Mouse (Mus musculus) forebrain, embryonic 16.5 days (tissue): ENCODE measurements at regions not wholly inside any gene's neighbourhood (a gene's known extent, or its start where the extent isn't known, plus 50 kb on each side); places are given as distances from the start of the nearest gene placed in this dataset.

Source experiments
- ATAC-seq: fragments of 200-750 bp; cut with Nextera tagmentation; 2 replicates; pipeline ENCODE4 v1.8.0; 2017; ENCODE audit warnings: mild to moderate bottlenecking, moderate library complexity
- H3K27ac ChIP-seq: fragments of 300-500 bp; sonication (generic); 2 replicates; pipeline ENCODE4 v1.5.1; 2014; ENCODE audit warnings: low read length, control low read depth
- H3K27me3 ChIP-seq: fragments of 300-500 bp; sonication (generic); replicated peaks from 2 replicates; pipeline ENCODE4 v1.6.1; 2014; ENCODE audit warnings: low read length; ENCODE audit not compliant: control insufficient read depth, insufficient read depth
- H3K36me3 ChIP-seq: fragments of 300-500 bp; sonication (generic); 2 replicates; pipeline ENCODE4 v1.6.1; 2014; ENCODE audit not compliant: control insufficient read depth, insufficient read depth
- H3K4me1 ChIP-seq: fragments of 300-500 bp; sonication (generic); replicated peaks from 2 replicates; pipeline ENCODE4 v1.6.1; 2014; ENCODE audit warnings: low read length; ENCODE audit not compliant: control insufficient read depth, insufficient read depth
- H3K4me2 ChIP-seq: fragments of 300-500 bp; sonication (generic); 2 replicates; pipeline ENCODE4 v1.6.1; 2014; ENCODE audit warnings: mild to moderate bottlenecking, low read length, control low read depth
- H3K4me3 ChIP-seq: fragments of 300-500 bp; sonication (generic); replicated peaks from 2 replicates; pipeline ENCODE4 v1.5.1; 2014; ENCODE audit warnings: mild to moderate bottlenecking, low read length, control low read depth
- H3K9ac ChIP-seq: fragments of 300-500 bp; sonication (generic); replicated peaks from 2 replicates; pipeline ENCODE4 v1.6.1; 2014; ENCODE audit warnings: low read depth, low read length, control low read depth
- H3K9me3 ChIP-seq: fragments of 300-500 bp; sonication (generic); 2 replicates; pipeline ENCODE4 v1.6.1; 2016; ENCODE audit warnings: low read length; ENCODE audit not compliant: control insufficient read depth
- WGBS: fragments of 180-500 bp; shearing (Covaris S2); extraction: QIAGEN DNeasy Blood & Tissue Kit; methylation state at CpG from one replicate; pipeline ENCODE4 v1.1.7; 2014; 5-methylcytosine and 5-hydroxymethylcytosine counted together

DNA sequence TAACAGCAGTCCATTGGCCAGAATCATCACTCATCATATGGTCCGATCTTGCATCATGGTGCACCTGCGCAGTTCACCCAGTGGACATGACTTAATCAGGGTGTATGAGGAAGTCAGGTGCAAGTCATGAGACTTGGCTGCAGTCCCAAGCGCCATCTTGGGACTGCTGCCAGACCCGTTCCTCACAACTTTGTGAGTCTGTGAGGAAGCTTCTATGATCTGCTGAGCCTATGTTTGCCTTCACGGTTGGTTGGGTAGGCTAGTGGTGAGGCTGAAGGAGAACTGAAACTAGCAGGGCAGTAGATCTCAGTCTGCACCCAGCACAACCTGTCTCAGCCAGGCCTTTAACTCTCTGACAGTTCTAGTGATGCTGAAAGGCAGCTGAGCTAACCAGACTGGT is 250.2 kb upstream of the 2610001J05Rik start:
- Histone ChIP-seq H3K9me3 (no peaks in the 10 kb centered on the region), H3K4me2 (no peak overlapping the region), H3K4me3 (no peak overlapping the region), H3K9ac (no peak overlapping the region), H3K4me1 (no peaks in the 10 kb centered on the region), H3K27me3 (no peaks in the 10 kb centered on the region), H3K27ac (no peak overlapping the region), H3K36me3 (no peaks in the 10 kb centered on the region)
- WGBS: 92% methylated on average over 5 of the region's 5 CpGs
- no peak for ATAC-seq

DNA sequence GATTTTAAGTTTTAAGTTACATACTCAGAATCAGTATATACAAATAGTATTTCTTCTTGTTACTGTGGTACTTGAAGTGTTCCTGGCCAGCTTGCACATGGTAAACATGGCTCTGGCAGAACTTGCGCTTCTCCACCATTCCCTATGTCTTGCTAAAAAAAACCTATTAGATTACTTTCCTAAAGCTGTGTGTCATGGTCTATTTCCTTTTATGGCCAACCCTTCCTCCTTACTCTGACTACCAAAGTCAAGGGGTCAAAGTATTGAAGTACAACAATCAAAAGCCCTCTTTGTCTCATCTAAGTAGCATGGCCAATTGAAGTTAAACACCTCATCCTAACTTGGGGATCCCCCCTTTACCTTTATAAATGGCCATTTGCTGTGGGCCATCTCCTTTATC is 223.6 kb upstream of the 2610001J05Rik start:
- 100% methylated on average over 1 of the region's 1 CpGs for WGBS
- Histone ChIP-seq H3K4me2 (no peak overlapping the region), H3K27me3 (no peaks in the 10 kb centered on the region), H3K27ac (no peak overlapping the region), H3K36me3 (no peaks in the 10 kb centered on the region), H3K9me3 (no peaks in the 10 kb centered on the region), H3K4me3 (no peak overlapping the region), H3K4me1 (no peaks in the 10 kb centered on the region), H3K9ac (no peak overlapping the region)
- ATAC-seq: no peak

GRCm38 (mm10) chr6:14081884-14082283 is 210.6 kb upstream of the 2610001J05Rik start:
- Histone ChIP-seq H3K4me2 (no peak overlapping the region), H3K27me3 (no peaks in the 10 kb centered on the region), H3K9ac (no peak overlapping the region), H3K36me3 (no peaks in the 10 kb centered on the region), H3K9me3 (no peaks in the 10 kb centered on the region), H3K4me1 (no peaks in the 10 kb centered on the region), H3K4me3 (no peak overlapping the region), H3K27ac (no peak overlapping the region)
- WGBS: 62% methylated on average over 1 of the region's 1 CpGs
- no peak for ATAC-seq

DNA sequence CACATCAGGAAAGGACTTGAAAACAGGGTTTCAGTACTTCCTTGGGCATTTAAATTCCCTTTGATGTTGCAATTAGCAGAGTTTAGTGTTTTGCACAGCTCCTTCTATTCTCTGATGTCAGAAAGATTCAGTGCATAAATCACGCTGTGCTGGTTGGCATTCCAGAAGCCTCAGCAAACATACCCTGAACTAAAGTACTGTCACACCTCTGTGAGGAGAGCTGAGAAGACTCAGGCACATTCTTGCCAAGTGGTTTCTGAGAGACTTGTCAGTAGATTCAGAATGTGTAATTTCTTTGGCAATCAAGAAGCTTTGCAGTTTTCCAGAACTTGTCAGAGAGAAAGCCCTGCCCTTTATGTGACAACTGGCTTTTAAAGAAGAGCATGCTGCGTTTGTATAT is 192.4 kb upstream of the 2610001J05Rik start:
- H3K4me1 ChIP-seq: no peaks in the 10 kb centered on the region
- no peak overlapping the region for H3K4me3 ChIP-seq
- H3K4me2 ChIP-seq: no peak overlapping the region
- 67% methylated on average over 2 of the region's 2 CpGs for WGBS
- H3K27ac ChIP-seq: 0 out of 2 replicates have a peak overlapping the region, but pooled peaks have one; percentile 18
- no peaks in the 10 kb centered on the region for H3K9me3 ChIP-seq
- no peak overlapping the region for H3K9ac ChIP-seq
- no peaks in the 10 kb centered on the region for H3K36me3 ChIP-seq
- H3K27me3 ChIP-seq: no peaks in the 10 kb centered on the region
- ATAC-seq: peak; percentile 72

GRCm38 (mm10) chr6:14046560-14046959 is 175.2 kb upstream of the 2610001J05Rik start:
- H3K27me3 ChIP-seq: no peaks in the 10 kb centered on the region
- no peak overlapping the region for H3K27ac ChIP-seq
- no peaks in the 10 kb centered on the region for H3K4me1 ChIP-seq
- no peaks in the 10 kb centered on the region for H3K9me3 ChIP-seq
- no peak overlapping the region for H3K4me3 ChIP-seq
- H3K9ac ChIP-seq: no peak overlapping the region
- no peak overlapping the region for H3K4me2 ChIP-seq
- 91% methylated on average over 5 of the region's 5 CpGs for WGBS
- no peak for ATAC-seq
- H3K36me3 ChIP-seq: no peaks in the 10 kb centered on the region

DNA sequence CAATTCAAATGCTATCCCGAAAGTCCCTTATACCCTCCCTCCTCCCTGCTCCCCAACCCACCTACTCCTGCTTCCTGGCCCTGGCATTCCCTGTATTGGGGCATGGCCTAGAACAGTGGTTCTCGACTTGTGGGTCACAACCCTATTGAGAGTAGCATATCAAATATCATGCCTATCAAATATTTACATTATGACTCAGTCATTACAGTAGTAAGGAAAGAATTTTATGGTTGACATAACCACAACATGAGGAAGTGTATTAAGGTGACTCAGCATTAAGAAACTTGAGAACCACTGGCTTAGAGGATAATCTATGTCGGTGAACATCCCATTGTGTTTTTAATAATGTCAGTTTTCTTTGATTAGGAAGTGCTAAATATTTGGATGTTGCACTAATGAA is 173.3 kb upstream of the 2610001J05Rik start:
- Histone ChIP-seq H3K4me2 (no peak overlapping the region), H3K27me3 (no peaks in the 10 kb centered on the region), H3K27ac (no peak overlapping the region), H3K9ac (no peak overlapping the region), H3K4me3 (no peak overlapping the region), H3K4me1 (no peaks in the 10 kb centered on the region), H3K9me3 (no peaks in the 10 kb centered on the region), H3K36me3 (no peaks in the 10 kb centered on the region)
- 87% methylated on average over 3 of the region's 3 CpGs for WGBS
- ATAC-seq: no peak

DNA sequence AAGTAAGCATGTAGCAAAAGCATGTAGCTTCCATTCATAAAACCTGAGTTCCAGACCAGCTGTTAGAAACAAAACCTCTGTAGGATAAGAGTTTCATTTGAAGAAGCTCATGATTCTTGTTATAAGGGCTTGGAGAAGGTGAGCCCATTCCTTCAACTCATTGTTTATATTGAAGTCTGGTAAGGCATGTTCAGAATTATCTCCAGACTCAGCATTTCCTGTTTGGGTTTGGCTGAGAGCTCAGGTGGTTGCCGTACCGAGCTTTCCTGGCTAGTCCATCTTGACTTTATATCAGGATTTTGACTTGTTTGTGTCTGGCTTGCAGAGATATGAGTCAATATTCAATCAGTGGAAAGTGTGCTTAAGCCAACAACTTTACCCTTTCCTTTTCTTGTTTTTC is 154.6 kb upstream of the 2610001J05Rik start:
- 85% methylated on average over 2 of the region's 2 CpGs for WGBS

GRCm38 (mm10) chr6:14018928-14019327 is 147.6 kb upstream of the 2610001J05Rik start:
- Histone ChIP-seq H3K9ac (no peak overlapping the region), H3K4me3 (no peak overlapping the region), H3K36me3 (no peaks in the 10 kb centered on the region), H3K27me3 (no peaks in the 10 kb centered on the region), H3K27ac (peak overlapping the region; percentile 23; the same call in 1 of the 2 replicates), H3K9me3 (no peaks in the 10 kb centered on the region), H3K4me2 (no peak overlapping the region), H3K4me1 (no peaks in the 10 kb centered on the region)
- 48% methylated on average over 2 of the region's 2 CpGs for WGBS
- peak; percentile 99 for ATAC-seq

More for the DNA sequence above, 154.6 kb upstream of the 2610001J05Rik start:
- Histone ChIP-seq H3K9ac (no peak overlapping the region), H3K4me1 (no peaks in the 10 kb centered on the region), H3K27ac (no peak overlapping the region), H3K4me3 (no peak overlapping the region), H3K4me2 (no peak overlapping the region), H3K27me3 (no peaks in the 10 kb centered on the region), H3K9me3 (no peaks in the 10 kb centered on the region), H3K36me3 (no peaks in the 10 kb centered on the region)
- no peak for ATAC-seq

DNA sequence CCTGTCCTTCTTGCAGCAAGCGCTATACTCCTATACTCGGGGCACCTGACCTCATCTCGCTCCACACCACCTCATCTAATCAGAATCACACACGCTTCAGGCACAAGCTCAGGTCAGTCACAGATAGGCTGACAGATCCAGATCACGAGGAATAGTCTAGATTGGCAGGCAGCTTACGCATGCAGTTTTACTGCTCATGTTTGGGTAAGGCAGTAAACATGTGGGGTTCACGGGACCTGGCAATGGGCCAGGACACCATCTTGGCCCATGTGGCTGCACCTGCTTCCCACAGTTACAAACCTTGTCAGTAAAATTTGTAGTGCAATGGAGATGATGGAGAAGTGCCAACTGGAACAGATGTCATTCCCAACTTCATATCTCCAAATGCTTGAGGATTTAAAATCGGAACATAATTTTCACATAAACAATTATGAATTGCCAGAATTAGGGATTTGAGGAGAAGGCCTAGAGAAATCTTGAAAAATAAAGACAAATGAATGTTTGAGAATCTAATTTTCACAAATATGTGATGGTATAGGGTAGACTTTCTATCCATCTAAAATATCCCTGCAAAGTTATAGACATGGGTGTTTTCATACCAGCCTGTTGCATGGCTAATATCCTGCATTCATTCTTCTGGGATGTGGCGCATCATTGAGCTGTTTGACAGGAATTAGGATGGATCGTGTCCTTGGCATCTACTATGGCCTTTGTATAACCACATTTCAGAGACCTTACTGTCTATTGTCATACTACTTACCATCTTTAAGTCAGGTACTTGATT is 111.5 kb upstream of the 2610001J05Rik start:
- peak overlapping the region; percentile 73 for H3K27ac ChIP-seq
- H3K36me3 ChIP-seq: no peaks in the 10 kb centered on the region
- 65% methylated on average over 10 of the region's 10 CpGs for WGBS
- no peak overlapping the region for H3K9ac ChIP-seq
- H3K4me2 ChIP-seq: no peak overlapping the region
- ATAC-seq: peak; percentile 84
- 0 out of 2 replicates have a peak, but pooled peaks cover 2% of the 10 kb centered on the region for H3K9me3 ChIP-seq
- H3K4me1 ChIP-seq: peaks cover 3% of the 10 kb centered on the region; the same call in 1 of the 2 replicates
- no peak overlapping the region for H3K4me3 ChIP-seq
- no peaks in the 10 kb centered on the region for H3K27me3 ChIP-seq
